Comparison of ENCODE assay signal across 30 mouse cellular contexts in genomic region chr1:93836532-93836913, GRCm38 (mm10). TPM values are rescaled to one million over a fixed set of nuclear protein-coding genes. Genes with fewer than 3 reads are reported as not detected.
DNase-seq lines count a peak whose midpoint lies in the region; ATAC-seq and TF ChIP-seq lines count a peak whose summit lies in the region.
"Had no signal": no experiment of that assay in that cellular context is flagged by ENCODE, and none has a peak within 500 bp of the region (broad histone marks: within the 10 kb centered on the region; RNA-seq: fewer than 3 reads in every experiment).

No protein-coding gene starts in this region.

- TF ChIP-seq EP300 in MEL (IDR thresholded peaks at IDR 0.05; ENCODE audit: low read depth in 1 of 2, low read length in 2 of 2) = no peak

- no peak for TF ChIP-seq POLR2A in MEL (IDR thresholded peaks at IDR 0.05; ENCODE audit: control insufficient read depth in 1 of 2, insufficient read depth in 1 of 2, low read depth in 1 of 2, low read length in 2 of 2, poor library complexity in 1 of 2)

- H3K9ac ChIP-seq in MEL (ENCODE audit: control insufficient read depth, low read depth, low read length, poor library complexity, severe bottlenecking) = no peak overlapping the region
- H3K9ac ChIP-seq: embryonic facial prominence, embryonic 13.5 days; embryonic facial prominence, embryonic 15.5 days; forebrain, embryonic 13.5 days; forebrain, embryonic 15.5 days; forebrain, postnatal 0 days had no signal

- no peaks in the 10 kb centered on the region for H3K27me3 ChIP-seq in MEL (ENCODE audit: control insufficient read depth in 1 of 2, insufficient read depth in 2 of 2, low read length in 2 of 2)
- H3K27me3 ChIP-seq: embryonic facial prominence, embryonic 13.5 days; embryonic facial prominence, embryonic 15.5 days; forebrain, embryonic 13.5 days; forebrain, embryonic 15.5 days; Patski had no signal

- H3K9me3 ChIP-seq in MEL (replicated peaks; ENCODE audit: insufficient read depth, low read length) = no peaks in the 10 kb centered on the region
- H3K9me3 ChIP-seq: embryonic facial prominence, embryonic 13.5 days; embryonic facial prominence, embryonic 15.5 days; forebrain, embryonic 13.5 days; forebrain, embryonic 15.5 days; G1E had no signal

- H3K79me2 ChIP-seq in MEL (ENCODE audit: control insufficient read depth, insufficient read depth, low read length, poor library complexity) = no peaks in the 10 kb centered on the region

- H3K27ac ChIP-seq in MEL (ENCODE audit: control insufficient read depth, low read depth, low read length) = no peak overlapping the region
- H3K27ac ChIP-seq: embryonic facial prominence, embryonic 13.5 days; embryonic facial prominence, embryonic 15.5 days; forebrain, embryonic 13.5 days; forebrain, embryonic 15.5 days had no signal

- H3K4me1 ChIP-seq in MEL (ENCODE audit: control insufficient read depth in 1 of 2, insufficient read depth in 2 of 2, low read length in 2 of 2) = peaks cover 0 to 4% of the 10 kb centered on the region in 2 experiments; a peak in 1 of 4 replicates
- H3K4me1 ChIP-seq: embryonic facial prominence, embryonic 13.5 days; embryonic facial prominence, embryonic 15.5 days; forebrain, embryonic 13.5 days; forebrain, embryonic 15.5 days had no signal

- peaks cover 0 to 3% of the 10 kb centered on the region in 2 experiments; a peak in 1 of 4 replicates for H3K36me3 ChIP-seq in MEL (ENCODE audit: control insufficient read depth in 1 of 2, insufficient read depth in 2 of 2, low read length in 2 of 2)

- DNase-seq in adrenal gland, adult 2 months = peak; percentile 0
- no peak for DNase-seq in adrenal gland, postnatal 10 days
- peak; percentile 1 for DNase-seq in 3T3-L1 (ENCODE audit: low read depth, low spot score)
- DNase-seq in MEL (ENCODE audit: low read depth, low spot score) = peak; percentile 1
- peak; percentile 0 for DNase-seq in R1 (ENCODE audit: low read depth, low spot score)
- DNase-seq in ovary, postnatal 36 days (ENCODE audit: low spot score) = no peak
- DNase-seq: adrenal gland, adult 8-10 months; adrenal gland, postnatal 25 days; cerebellum, adult 11 months; cerebellum, adult 18-20 months; cerebellum, adult 8-10 months; cerebellum, adult 9-11 months; cerebellum, postnatal 14 days; cerebellum, postnatal 36 days; embryo, embryonic 11 days; forebrain, postnatal 0 days had no signal

- no peak for ATAC-seq in erythroid progenitor cell, adult 5-6 weeks (replicated peaks; ENCODE audit: low FRiP score, poor library complexity, severe bottlenecking)
- ATAC-seq: forebrain, embryonic 13.5 days; forebrain, embryonic 15.5 days; forebrain, postnatal 0 days had no signal

- no peak for TF ChIP-seq RAD21 in MEL (IDR thresholded peaks at IDR 0.05; ENCODE audit: low read depth, low read length)

- H3K4me3 ChIP-seq in MEL (ENCODE audit: control insufficient read depth in 1 of 2, insufficient read depth in 1 of 2, low read depth in 2 of 2, low read length in 2 of 2) = no peak overlapping the region
- H3K4me3 ChIP-seq: embryonic facial prominence, embryonic 13.5 days; embryonic facial prominence, embryonic 15.5 days; erythroblast, embryonic 14.5 days; forebrain, embryonic 13.5 days; forebrain, embryonic 15.5 days had no signal

- TF ChIP-seq CTCF in MEL (IDR thresholded peaks at IDR 0.05 in 2 of 3, conservative IDR thresholded peaks at IDR 0.05 in 1 of 3; ENCODE audit: control insufficient read depth in 1 of 3, insufficient read depth in 1 of 3, low read depth in 2 of 3, low read length in 3 of 3, poor library complexity in 1 of 3, severe bottlenecking in 1 of 3) = no peak

TF ChIP-seq in MEL, 35 proteins besides CTCF, POLR2A, EP300 and RAD21:
- no peak for TF ChIP-seq ETS1 (IDR thresholded peaks at IDR 0.05; ENCODE audit: low read depth, low read length)
- TF ChIP-seq MEF2A (IDR thresholded peaks at IDR 0.05; ENCODE audit: extremely low read depth, insufficient replicate concordance, low read depth, low read length, poor library complexity, severe bottlenecking) = no peak
- no peak for TF ChIP-seq USF1 (IDR thresholded peaks at IDR 0.05; ENCODE audit: low read depth, low read length)
- no peak for TF ChIP-seq ZMIZ1 (IDR thresholded peaks at IDR 0.05; ENCODE audit: low read depth, low read length)
- TF ChIP-seq UBTF (IDR thresholded peaks at IDR 0.05; ENCODE audit: borderline replicate concordance, insufficient read depth, low read depth, low read length) = no peak
- TF ChIP-seq NRF1 (IDR thresholded peaks at IDR 0.05; ENCODE audit: insufficient read depth, low read depth, low read length, poor library complexity, severe bottlenecking) = no peak
- no peak for TF ChIP-seq KAT2A (conservative IDR thresholded peaks at IDR 0.05; ENCODE audit: low read depth, low read length)

RNA-seq across cellular contexts. Expression of gene D2hgdh, which starts 11.8 kb away (rescaled TPM):
- 10 to 100 TPM; 45.2 to 57.5 TPM for total RNA-seq in adrenal gland, adult 2 months (2021)
- polyA plus RNA-seq in adrenal gland, adult 2 months (2012; rRNA removed) = 28.8 and 29.6 TPM in 2 replicates
- total RNA-seq in adrenal gland, postnatal 10 days (2021) = 10 to 100 TPM; 33.5 to 48.8 TPM
- 14.4 TPM in 2 replicates for total RNA-seq in MEL (2012; rRNA removed)
- 10 to 100 TPM in 1 of 2 experiments, not detected in 1; 19.2 TPM for polyA plus RNA-seq in MEL (2012; ENCODE audit: insufficient read depth in 1 of 2, insufficient read length in 2 of 2, low read depth in 1 of 2, low replicate concordance in 2 of 2, missing spikeins in 1 of 2)
- 4.0 and 18.4 TPM in 2 replicates for total RNA-seq in erythroid progenitor cell, adult 5-6 weeks (2015; ENCODE audit: low replicate concordance)
- total RNA-seq in erythroid progenitor cell, adult 5-6 weeks (2017; ENCODE audit: low replicate concordance) = 5.6 and 10.1 TPM in 2 replicates

RNA-seq across cellular contexts. Expression of gene Gal3st2, which starts 24.6 kb away (rescaled TPM):
- not detected for total RNA-seq in adrenal gland, adult 2 months (2021)
- 0.12 and 0.15 TPM in 2 replicates for polyA plus RNA-seq in adrenal gland, adult 2 months (2012; rRNA removed)
- total RNA-seq in adrenal gland, postnatal 10 days (2021) = under 1 TPM; 0.21 to 0.36 TPM
- total RNA-seq in MEL (2012; rRNA removed) = not detected in 2 replicates
- polyA plus RNA-seq in MEL (2012; ENCODE audit: insufficient read depth in 1 of 2, insufficient read length in 2 of 2, low read depth in 1 of 2, low replicate concordance in 2 of 2, missing spikeins in 1 of 2) = not detected
- not detected in 2 replicates for total RNA-seq in erythroid progenitor cell, adult 5-6 weeks (2015; ENCODE audit: low replicate concordance)
- not detected in 2 replicates for total RNA-seq in erythroid progenitor cell, adult 5-6 weeks (2017; ENCODE audit: low replicate concordance)
- total RNA-seq: adrenal gland, postnatal 25 days; adrenal gland, postnatal 4 days; common myeloid progenitor, adult 5-6 weeks; forebrain, postnatal 0 days; G1E had no signal
- polyA plus RNA-seq: brain, embryonic 14.5 days; C2C12; embryonic facial prominence, embryonic 11.5 days; embryonic facial prominence, embryonic 13.5 days; erythroblast, embryonic 14.5 days; forebrain, embryonic 11.5 days; forebrain, embryonic 13.5 days; forebrain, embryonic 15.5 days; forebrain, postnatal 0 days; G1E; Patski had no signal

RNA-seq across cellular contexts. Expression of gene Ing5, which starts 32.8 kb away (rescaled TPM):
- 10 to 100 TPM; 14.8 to 19.1 TPM for total RNA-seq in adrenal gland, adult 2 months (2021)
- polyA plus RNA-seq in adrenal gland, adult 2 months (2012; rRNA removed) = 4.3 and 4.6 TPM in 2 replicates
- 10 to 100 TPM; 15.2 to 17.9 TPM for total RNA-seq in adrenal gland, postnatal 10 days (2021)
- 23.1 and 27.6 TPM in 2 replicates for total RNA-seq in MEL (2012; rRNA removed)
- polyA plus RNA-seq in MEL (2012; ENCODE audit: insufficient read depth in 1 of 2, insufficient read length in 2 of 2, low read depth in 1 of 2, low replicate concordance in 2 of 2, missing spikeins in 1 of 2) = 10 to 100 TPM in 1 of 2 experiments, not detected in 1; 29.2 TPM
- 10.5 and 18.4 TPM in 2 replicates for total RNA-seq in erythroid progenitor cell, adult 5-6 weeks (2015; ENCODE audit: low replicate concordance)
- 23.2 and 41.9 TPM in 2 replicates for total RNA-seq in erythroid progenitor cell, adult 5-6 weeks (2017; ENCODE audit: low replicate concordance)

RNA-seq across cellular contexts. Expression of gene Dtymk, which starts 34.8 kb away (rescaled TPM):
- 10 to 100 TPM; 50.6 to 66.3 TPM for total RNA-seq in adrenal gland, adult 2 months (2021)
- 43.2 and 44.5 TPM in 2 replicates for polyA plus RNA-seq in adrenal gland, adult 2 months (2012; rRNA removed)
- 10 to 100 TPM; 72.3 to 76.9 TPM for total RNA-seq in adrenal gland, postnatal 10 days (2021)
- total RNA-seq in MEL (2012; rRNA removed) = 402 and 454 TPM in 2 replicates
- 100 to 1,000 TPM; 193 to 391 TPM for polyA plus RNA-seq in MEL (2012; ENCODE audit: insufficient read depth in 1 of 2, insufficient read length in 2 of 2, low read depth in 1 of 2, low replicate concordance in 2 of 2, missing spikeins in 1 of 2)
- 135 and 183 TPM in 2 replicates for total RNA-seq in erythroid progenitor cell, adult 5-6 weeks (2015; ENCODE audit: low replicate concordance)
- 123 and 140 TPM in 2 replicates for total RNA-seq in erythroid progenitor cell, adult 5-6 weeks (2017; ENCODE audit: low replicate concordance)

Comparison
In these comparisons a context has a peak if more than half of its experiments do, and no peak if none do; other contexts are left out.
1. DNase-seq: peak in adrenal gland, adult 2 months (single experiment), 3T3-L1 (single experiment), MEL (single experiment) and R1 (single experiment); none in adrenal gland, postnatal 10 days (single experiment) and ovary, postnatal 36 days (single experiment).